Mouse (Mus musculus): ENCODE data around the gene Zdhhc8. TPM values are rescaled to one million over a fixed set of nuclear protein-coding genes. Genes with fewer than 3 reads are reported as not detected.

Gene Zdhhc8
- polyA plus RNA-seq, 1 experiment: not detected

DNA sequence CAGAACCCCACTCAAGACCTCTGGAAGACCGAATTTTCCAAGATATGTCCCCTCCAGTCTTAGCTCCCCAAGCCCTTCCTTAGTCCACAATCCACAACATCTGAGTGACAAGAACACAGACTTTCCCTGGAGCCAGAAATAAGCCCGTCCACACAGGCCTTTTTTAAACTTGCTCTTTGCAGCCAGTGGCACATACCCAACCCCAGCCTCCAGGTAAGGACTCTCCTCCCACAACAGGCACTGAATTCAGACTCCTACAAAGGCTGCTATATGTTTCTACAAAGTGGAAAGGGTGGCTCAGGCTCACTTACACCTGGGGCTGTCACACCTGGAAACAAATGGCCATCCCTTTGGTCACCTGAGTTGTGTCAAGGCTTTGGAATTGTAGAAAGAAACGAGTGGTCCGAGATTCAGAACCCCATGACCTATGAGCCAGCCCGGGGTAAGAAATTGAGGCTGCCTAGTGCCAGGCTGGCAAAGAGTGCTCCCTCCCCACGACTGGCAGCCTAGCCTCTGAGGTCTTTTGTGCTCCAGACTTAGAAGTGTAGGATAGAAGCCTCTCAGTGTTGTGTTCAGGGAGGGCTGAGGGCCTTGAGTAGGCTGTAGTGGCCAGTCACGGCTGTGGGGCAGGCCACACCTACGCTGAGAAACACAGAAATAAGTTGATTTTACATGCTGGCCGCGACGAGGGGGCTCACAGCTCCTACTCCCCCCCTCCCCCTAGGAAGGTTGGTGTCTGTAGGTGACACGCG, 841 bp downstream of the Zdhhc8 start:
- TF ChIP-seq CTCF (IDR thresholded peaks at IDR 0.05; ENCODE audit: insufficient read depth, low read depth, low read length) (no peak), POLR2A (IDR thresholded peaks at IDR 0.05; ENCODE audit: insufficient read depth, low read depth, low read length) (no peak)
- WGBS: 4% methylated on average over 13 of the region's 13 CpGs
- peak overlapping the region; percentile 2 for H3K27ac ChIP-seq (ENCODE audit: insufficient read depth, low read depth, low read length)
- peaks cover 42% of the 10 kb centered on the region for H3K4me1 ChIP-seq (ENCODE audit: control insufficient read depth, insufficient read depth, low read length)
- H3K4me3 ChIP-seq (ENCODE audit: insufficient read depth, low read depth, low read length): peak overlapping the region; percentile 61

DNA sequence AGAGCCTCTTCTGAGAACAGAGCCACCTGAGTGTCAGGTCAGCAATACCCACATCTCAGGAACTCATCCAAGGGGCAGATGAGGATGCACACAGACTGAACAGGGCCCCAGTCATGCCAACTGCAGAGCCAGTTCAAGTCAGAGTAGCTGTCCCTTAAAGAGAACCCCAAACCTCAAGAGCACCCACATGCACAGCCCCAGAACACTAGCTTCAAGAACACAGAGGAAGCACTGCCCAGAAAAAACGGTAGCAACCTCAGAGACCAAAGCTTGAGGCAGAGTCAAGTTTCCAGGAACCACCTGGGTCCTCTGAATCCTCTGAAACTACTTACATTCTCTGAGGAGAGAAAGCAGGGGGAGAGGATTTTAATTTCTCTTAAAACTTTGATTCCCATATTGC, 1.5 kb downstream of the Zdhhc8 start:
- peak overlapping the region; percentile 15 for H3K4me3 ChIP-seq (ENCODE audit: insufficient read depth, low read depth, low read length)

DNA sequence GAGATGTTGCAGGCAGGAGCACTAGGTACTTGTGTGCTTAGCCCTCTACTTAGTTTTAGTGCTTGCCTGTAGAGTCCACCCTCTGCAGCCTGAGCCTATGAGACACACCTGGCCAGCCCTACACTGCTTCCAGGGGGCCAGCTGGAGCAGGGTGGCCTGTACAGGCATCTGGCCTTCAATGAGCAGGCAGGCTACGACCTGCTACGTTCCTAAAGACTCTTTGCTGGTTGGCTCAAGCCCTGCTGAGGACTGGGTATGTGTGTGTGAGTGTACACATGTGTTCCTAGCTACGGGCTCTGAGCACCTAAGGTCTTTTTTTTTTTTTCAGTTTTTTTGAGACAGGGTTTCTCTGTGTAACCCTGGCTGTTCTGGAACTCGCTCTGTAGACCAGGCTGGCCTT, 3.5 kb downstream of the Zdhhc8 start:
- H3K4me3 ChIP-seq (ENCODE audit: insufficient read depth, low read depth, low read length): no peak overlapping the region
- peak overlapping the region; percentile 96 for H3K27ac ChIP-seq (ENCODE audit: insufficient read depth, low read depth, low read length)
- H3K4me1 ChIP-seq (ENCODE audit: control insufficient read depth, insufficient read depth, low read length): peaks cover 63% of the 10 kb centered on the region
- TF ChIP-seq POLR2A (IDR thresholded peaks at IDR 0.05; ENCODE audit: insufficient read depth, low read depth, low read length) (no peak), CTCF (IDR thresholded peaks at IDR 0.05; ENCODE audit: insufficient read depth, low read depth, low read length) (no peak)
- WGBS: 66% methylated on average over 4 of the region's 4 CpGs

More for the DNA sequence above, 1.5 kb downstream of the Zdhhc8 start:
- Histone ChIP-seq H3K27ac (ENCODE audit: insufficient read depth, low read depth, low read length) (no peak overlapping the region), H3K4me1 (ENCODE audit: control insufficient read depth, insufficient read depth, low read length) (peaks cover 48% of the 10 kb centered on the region)
- TF ChIP-seq POLR2A (IDR thresholded peaks at IDR 0.05; ENCODE audit: insufficient read depth, low read depth, low read length): no peak
- no peak for TF ChIP-seq CTCF (IDR thresholded peaks at IDR 0.05; ENCODE audit: insufficient read depth, low read depth, low read length)
- 12% methylated on average over 1 of the region's 1 CpGs for WGBS

DNA sequence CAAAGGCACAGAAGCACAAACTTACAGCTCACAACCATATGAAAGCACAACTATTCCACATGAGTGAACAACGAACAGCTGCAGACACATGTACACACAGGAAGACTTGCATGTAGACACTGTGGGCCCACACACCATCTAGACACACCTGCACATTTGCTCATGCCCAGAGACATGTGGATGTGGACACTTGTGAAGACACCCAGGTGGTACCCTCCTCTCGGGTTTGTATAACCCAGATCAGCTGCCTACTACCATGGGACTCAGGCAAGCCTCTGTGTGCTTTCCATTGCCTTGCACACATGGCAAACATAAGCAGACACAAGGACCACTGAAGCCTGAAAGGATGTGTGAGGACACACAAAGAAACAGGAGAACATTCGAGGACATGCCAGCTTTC, 3.9 kb downstream of the Zdhhc8 start:
- peaks cover 60% of the 10 kb centered on the region for H3K4me1 ChIP-seq (ENCODE audit: control insufficient read depth, insufficient read depth, low read length)
- WGBS: 45% methylated on average over 3 of the region's 3 CpGs

DNA sequence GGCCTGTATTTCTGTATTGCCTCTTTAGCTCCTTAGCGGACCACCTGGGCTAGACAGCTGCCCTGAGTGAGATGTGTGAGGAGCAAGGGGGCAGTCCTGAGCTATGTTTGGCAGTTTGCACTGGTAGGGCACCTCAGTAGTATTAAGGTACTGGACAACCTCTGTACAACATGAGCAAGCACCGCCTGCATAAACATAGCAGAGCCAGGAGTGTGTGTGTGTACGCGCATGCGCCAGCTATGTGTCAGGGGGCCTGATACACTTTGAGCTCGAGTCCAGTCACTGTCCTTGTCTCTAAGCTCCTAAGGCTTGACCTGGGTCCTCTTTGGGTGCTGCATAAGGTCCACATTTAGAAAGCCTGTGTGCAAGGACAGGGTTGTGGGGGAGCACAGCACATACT, 4.3 kb downstream of the Zdhhc8 start:
- peak overlapping the region; percentile 96 for H3K27ac ChIP-seq (ENCODE audit: insufficient read depth, low read depth, low read length)

More for the DNA sequence above, 3.9 kb downstream of the Zdhhc8 start:
- H3K27ac ChIP-seq (ENCODE audit: insufficient read depth, low read depth, low read length): peak overlapping the region; percentile 96
- TF ChIP-seq CTCF (IDR thresholded peaks at IDR 0.05; ENCODE audit: insufficient read depth, low read depth, low read length) (no peak), POLR2A (IDR thresholded peaks at IDR 0.05; ENCODE audit: insufficient read depth, low read depth, low read length) (no peak)
- no peak overlapping the region for H3K4me3 ChIP-seq (ENCODE audit: insufficient read depth, low read depth, low read length)

DNA sequence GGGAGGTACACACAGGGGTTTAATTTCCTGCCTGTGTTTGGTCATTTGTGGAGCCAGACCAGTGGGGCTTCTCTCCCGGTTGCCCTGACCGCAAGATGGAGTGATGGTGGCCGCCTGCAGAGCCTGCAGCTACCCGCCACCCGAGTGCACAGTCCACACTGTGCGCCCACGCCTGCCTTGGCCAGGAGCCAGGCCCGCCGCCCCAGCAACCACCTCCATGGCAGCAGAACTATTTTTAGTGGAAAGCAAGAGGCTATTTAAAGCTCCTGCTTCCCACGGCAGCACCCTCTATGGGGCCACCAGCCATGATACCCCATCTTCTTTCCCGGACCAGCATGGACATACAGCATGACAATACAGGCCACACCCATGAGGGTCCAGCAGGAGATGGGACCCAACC, 5.3 kb downstream of the Zdhhc8 start:
- Histone ChIP-seq H3K4me3 (ENCODE audit: insufficient read depth, low read depth, low read length) (peak overlapping the region; percentile 24), H3K27ac (ENCODE audit: insufficient read depth, low read depth, low read length) (peak overlapping the region; percentile 96), H3K4me1 (ENCODE audit: control insufficient read depth, insufficient read depth, low read length) (peaks cover 57% of the 10 kb centered on the region)
- TF ChIP-seq POLR2A (IDR thresholded peaks at IDR 0.05; ENCODE audit: insufficient read depth, low read depth, low read length) (0 out of 2 replicates have a peak, but pooled peaks have one; percentile 19), CTCF (IDR thresholded peaks at IDR 0.05; ENCODE audit: insufficient read depth, low read depth, low read length) (no peak)
- WGBS: 4% methylated on average over 11 of the region's 11 CpGs

More for the DNA sequence above, 4.3 kb downstream of the Zdhhc8 start:
- no peak for TF ChIP-seq POLR2A (IDR thresholded peaks at IDR 0.05; ENCODE audit: insufficient read depth, low read depth, low read length)
- no peak for TF ChIP-seq CTCF (IDR thresholded peaks at IDR 0.05; ENCODE audit: insufficient read depth, low read depth, low read length)
- Histone ChIP-seq H3K4me1 (ENCODE audit: control insufficient read depth, insufficient read depth, low read length) (peaks cover 56% of the 10 kb centered on the region), H3K4me3 (ENCODE audit: insufficient read depth, low read depth, low read length) (no peak overlapping the region)
- WGBS: 65% methylated on average over 6 of the region's 6 CpGs

DNA sequence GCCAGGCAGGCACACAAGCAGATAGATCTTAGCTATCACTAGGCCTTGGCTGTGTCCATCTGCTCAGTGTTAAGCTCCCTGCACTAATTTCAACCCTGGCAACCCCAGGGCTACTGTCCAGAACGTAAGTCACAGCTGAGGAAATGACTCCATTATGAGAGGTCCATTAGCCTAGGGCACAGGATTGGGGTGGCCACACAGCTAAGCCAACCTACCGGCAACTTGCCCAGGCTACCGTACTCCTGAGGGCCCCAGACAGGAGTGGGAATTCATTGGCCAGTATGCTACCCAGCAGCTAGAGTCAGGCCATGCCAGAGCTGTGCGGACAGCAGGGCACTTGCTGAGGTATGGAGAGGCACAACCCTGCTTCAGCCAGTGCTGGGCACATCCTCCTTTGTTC, 6.1 kb downstream of the Zdhhc8 start:
- whole genome bisulfite sequencing: 73% methylated on average over 4 of the region's 4 CpGs
- Histone ChIP-seq H3K27ac (ENCODE audit: insufficient read depth, low read depth, low read length) (peak overlapping the region; percentile 96), H3K4me1 (ENCODE audit: control insufficient read depth, insufficient read depth, low read length) (peaks cover 63% of the 10 kb centered on the region), H3K4me3 (ENCODE audit: insufficient read depth, low read depth, low read length) (no peak overlapping the region)
- no peak for TF ChIP-seq POLR2A (IDR thresholded peaks at IDR 0.05; ENCODE audit: insufficient read depth, low read depth, low read length)
- TF ChIP-seq CTCF (IDR thresholded peaks at IDR 0.05; ENCODE audit: insufficient read depth, low read depth, low read length): no peak

DNA sequence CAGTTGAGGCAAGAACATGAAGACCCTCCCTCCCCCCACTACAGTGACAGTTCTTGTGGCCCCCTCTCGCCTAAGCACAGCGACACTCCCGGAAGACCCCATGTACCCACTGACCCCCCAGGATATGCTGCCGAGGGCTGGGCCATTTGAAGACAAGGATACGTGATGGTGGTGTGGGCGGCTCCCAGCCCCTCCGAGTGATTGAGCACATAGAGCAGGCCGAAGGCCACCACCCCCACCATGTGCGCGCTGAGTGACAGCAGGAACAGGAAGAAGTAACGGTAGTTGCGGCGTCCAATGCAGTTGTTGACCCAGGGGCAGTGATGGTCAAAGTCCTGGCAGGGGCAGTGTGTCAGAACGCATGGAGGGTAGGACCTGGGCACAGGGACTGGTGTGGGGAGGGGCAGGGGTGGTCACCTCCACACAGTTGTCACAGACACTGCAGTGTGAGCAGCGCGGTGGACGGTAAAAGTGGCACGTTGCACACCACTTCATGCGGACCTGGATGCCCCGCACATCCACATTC, 7.0 kb downstream of the Zdhhc8 start:
- Histone ChIP-seq H3K4me1 (ENCODE audit: control insufficient read depth, insufficient read depth, low read length) (peaks cover 59% of the 10 kb centered on the region), H3K27ac (ENCODE audit: insufficient read depth, low read depth, low read length) (no peak overlapping the region), H3K4me3 (ENCODE audit: insufficient read depth, low read depth, low read length) (no peak overlapping the region)
- WGBS: 87% methylated on average over 20 of the region's 20 CpGs
- TF ChIP-seq CTCF (IDR thresholded peaks at IDR 0.05; ENCODE audit: insufficient read depth, low read depth, low read length) (no peak), POLR2A (IDR thresholded peaks at IDR 0.05; ENCODE audit: insufficient read depth, low read depth, low read length) (no peak)

DNA sequence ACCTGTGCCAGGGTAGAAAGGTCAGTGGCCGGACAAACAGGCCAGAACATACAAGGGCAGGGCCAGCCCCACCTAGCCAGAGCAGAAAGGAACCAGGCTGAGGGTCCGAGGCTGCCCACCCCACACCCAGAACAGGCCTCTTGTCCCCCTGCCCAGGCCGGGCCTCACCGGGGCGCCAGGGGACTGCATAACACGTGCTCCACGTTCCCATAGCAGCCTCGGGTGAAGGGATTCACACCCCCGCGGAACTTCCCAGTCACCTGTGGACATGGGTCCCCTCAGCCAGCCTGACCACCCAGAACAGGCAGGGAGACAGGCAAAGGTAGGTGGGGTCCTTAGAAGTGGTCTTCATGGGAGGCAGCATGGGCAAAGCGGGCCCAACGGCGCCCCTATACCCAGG, 7.7 kb downstream of the Zdhhc8 start:
- Histone ChIP-seq H3K4me1 (ENCODE audit: control insufficient read depth, insufficient read depth, low read length) (peaks cover 66% of the 10 kb centered on the region), H3K27ac (ENCODE audit: insufficient read depth, low read depth, low read length) (no peak overlapping the region), H3K4me3 (ENCODE audit: insufficient read depth, low read depth, low read length) (no peak overlapping the region)
- no peak for TF ChIP-seq POLR2A (IDR thresholded peaks at IDR 0.05; ENCODE audit: insufficient read depth, low read depth, low read length)
- TF ChIP-seq CTCF (IDR thresholded peaks at IDR 0.05; ENCODE audit: insufficient read depth, low read depth, low read length): no peak
- WGBS: 91% methylated on average over 13 of the region's 13 CpGs
